Mouse (Mus musculus): Measurements from ENCODE around the gene Sbf2.
"Not testable (repeated sequence)": the region's sequence is repeated elsewhere in the genome, so short reads cannot be mapped to it uniquely, and the experiment has no call there.

The Sbf2 gene

DNA sequence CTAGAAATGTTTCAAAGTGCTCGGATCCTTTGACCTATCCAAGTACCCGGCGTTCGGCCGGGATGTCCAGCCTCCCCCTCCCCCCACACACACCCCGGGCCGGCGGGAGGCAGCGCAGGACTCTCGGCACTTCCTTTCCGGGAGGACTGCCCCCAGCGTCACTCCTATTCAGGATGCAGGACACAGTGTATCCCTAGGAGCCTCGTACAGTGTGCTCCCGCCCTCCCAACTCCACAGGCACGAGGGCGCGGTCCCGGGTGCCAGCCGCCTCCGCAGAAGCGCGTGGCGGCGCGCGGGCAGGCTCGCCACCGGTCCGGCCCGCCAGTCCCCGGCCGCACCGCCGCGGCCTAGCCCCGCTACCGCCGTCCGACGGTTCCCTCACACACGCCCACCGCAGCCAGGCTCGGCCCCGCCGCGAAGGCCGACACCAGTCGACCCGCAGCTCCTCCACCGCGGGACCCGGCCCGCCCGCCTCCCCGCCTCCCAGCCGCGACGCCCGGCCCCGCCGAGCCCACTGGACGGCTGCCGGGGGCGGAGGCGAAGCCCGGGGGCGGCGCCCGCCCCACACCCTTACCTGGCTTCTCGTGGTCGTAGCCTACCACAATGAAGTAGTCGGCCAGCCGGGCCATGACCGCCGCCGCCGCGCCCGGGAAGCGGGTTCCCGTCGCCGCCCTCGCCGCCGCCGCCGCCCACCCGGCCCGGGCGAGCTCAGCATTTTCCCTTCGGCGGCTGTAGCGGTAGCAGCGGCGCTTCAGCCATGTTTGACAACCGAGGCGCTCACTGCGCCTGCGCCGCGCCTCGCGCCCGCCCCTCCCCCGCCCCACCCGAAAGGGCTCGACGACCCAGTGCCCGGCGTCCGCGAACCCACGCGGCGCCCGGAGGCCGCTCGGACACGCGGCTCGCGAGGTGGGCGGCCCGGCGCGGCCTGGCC is at the start of gene Sbf2:
TSS of gene Sbf2 (minus strand) at position 790 of the 931 bp plus-strand sequence.
- DNase-seq = peak; percentile 85

- no peak for DNase-seq
Observed at GRCm38 (mm10) chr7:110658378-110658928, 43.7 kb upstream of the Sbf2 start.

- DNase-seq = no peak
Observed at GRCm38 (mm10) chr7:110655966-110656365, 41.2 kb upstream of the Sbf2 start.

DNA sequence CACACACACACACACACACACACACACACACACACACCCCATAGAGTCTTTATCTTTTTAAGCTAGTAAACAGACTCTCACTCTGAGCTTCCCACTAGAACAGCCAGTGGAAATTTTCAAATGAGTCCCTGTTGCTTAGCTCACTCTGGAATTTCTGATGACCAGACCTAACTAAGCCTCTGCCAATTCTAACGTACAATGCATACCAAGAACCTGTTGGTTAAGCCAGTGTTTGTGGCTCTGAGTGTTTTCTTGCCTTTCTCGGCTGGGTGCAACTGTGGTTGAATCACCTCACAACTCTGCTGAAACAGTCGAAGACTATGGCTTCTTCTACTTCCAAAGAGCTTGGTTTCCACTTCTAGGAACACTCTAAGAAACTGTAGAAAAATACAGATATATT is 40.5 kb upstream of the Sbf2 start:
- DNase-seq = no peak

- DNase-seq = no peak
Observed at GRCm38 (mm10) chr7:110651091-110651490, 36.4 kb upstream of the Sbf2 start.

- DNase-seq = no peak
Observed at GRCm38 (mm10) chr7:110650491-110650890, 35.8 kb upstream of the Sbf2 start.

DNA sequence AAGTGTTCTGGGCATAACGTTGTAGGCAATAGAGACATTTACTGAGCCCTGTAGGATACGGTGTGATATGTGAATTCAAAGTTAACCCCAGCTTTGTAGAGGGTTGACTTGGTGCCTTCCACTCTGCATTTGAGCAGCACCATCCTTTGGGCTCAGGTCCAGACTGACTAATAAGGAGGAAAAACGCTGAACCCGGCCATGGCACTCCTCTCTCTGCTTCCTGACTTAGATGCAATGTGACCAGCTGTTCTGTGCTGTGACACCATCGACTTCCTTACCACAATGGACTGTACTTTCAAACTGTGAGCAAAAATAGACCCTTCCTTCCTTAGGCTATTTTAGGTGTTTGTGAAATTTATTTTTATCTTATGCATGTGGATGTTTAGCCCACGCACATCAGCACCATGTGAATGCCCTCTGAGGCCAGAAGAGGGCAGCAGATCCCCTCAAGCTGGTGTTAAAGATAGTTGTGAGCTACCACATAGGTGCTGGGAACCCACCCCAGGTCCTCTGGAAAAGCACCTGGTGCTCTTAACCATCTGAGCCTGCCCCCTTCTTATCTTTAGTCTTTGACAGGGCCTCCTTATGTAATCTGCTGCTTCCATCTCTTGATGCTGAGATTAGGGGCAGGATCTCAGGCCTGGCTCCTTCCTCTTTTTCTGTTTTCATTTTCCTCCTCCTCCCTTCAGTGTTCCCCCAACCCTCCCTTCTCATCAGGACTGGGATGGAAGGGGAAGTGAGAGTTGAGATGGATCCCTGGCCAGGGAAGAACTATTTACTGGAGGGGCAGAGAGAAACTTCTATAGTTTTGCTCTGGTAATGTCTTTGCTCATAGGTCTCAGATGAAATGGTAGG is 34.6 kb upstream of the Sbf2 start:
- DNase-seq = no peak

- no peak for DNase-seq
Observed at GRCm38 (mm10) chr7:110648455-110649085, 33.8 kb upstream of the Sbf2 start.

DNA sequence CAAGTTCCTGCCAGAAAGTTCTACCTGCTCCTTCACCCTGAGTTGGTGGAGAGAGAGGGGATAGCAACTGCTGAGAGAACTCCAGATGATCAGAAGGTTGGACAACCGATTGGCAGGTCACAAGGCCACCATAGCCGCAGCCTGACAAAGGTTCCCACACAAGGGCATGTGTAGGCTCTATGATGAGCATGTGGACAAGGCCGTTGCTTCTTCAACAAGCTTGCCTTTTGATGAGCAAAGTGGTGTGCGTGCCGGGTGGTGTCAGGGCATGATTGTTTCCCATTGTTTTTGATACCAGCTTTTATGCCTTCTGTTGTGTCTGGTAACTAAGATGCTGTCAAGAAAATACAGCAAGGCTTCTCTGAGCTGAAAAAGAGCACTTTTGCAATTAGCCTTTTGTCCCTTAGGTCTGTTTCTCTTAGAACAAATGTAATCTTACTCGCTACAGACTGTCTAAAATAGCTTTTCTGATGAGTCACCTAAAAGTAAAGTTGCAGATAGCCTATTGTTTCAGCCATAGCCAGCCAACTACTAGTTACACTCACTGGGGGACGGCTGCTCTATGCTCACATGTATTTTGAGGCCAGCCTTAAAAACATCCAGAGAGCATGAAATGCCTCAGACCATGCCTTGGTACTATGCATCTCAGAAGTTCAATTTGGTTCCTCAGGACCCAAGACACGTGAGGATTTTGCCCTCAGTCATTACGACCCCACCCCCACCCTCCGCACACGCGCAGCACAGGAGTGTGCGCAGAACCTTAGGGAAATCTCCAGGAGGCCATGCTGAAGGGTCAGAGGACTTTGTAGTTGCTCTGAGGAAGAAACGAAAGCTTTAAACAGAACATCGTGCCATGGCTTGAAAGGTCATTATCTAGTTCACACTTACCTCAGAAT is 33.1 kb upstream of the Sbf2 start:
- no peak for DNase-seq

DNA sequence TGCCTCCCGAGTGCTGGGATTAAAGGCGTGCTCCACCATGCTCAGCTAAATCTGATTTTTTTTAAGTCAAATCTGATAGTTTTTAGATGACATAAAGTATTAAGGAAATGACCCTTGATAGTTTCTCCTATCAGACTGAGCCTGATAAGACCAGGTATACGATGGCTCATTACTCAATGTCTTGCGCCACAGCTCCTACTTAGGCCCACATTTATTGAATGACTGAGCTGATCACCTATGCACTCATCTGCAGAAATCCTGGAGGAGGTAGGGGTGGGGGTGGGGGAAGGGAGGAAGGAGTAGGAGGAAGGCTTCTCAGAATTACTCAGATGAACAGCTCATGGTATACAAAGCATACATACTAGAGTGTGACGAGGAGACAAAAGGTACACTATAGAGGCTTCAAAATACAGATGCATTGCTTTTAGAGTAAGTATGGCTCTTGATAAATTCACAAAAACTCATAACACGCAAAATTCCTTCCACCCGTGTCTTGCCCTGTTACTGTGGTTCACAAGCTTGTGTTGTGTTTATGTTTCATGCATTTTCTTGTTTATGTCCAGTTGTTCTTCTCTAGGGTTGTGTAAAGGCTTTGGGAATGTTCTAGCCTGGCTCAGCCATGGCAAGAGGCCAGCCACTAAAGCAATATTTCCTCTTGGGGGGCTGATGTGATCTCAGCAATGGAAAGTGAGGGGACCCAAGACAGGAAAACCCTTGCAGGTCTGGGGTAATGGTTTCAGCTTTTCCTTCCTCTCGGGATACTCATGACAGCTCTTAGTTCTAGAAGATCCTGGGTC is 32.1 kb upstream of the Sbf2 start:
- no peak for DNase-seq

DNA sequence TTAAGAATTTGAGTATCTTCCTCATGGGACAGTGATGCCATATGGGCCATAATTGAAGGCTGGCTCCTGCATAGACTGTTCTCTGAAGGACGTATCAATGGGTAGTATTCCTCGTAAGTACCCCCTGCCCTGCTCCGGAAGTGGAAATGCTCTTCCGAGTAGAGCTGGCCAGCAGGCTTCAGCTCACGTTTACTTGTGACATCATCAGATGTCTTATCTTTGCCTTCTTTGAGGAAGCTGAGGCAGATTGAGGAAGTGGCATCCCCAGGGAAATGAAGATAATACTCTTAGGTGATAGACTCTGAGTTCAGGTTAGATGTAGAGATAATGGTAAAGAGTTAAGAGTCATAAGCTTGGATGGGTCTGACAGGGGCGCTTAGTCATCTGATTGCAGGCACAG is 31.1 kb upstream of the Sbf2 start:
- DNase-seq = no peak

DNA sequence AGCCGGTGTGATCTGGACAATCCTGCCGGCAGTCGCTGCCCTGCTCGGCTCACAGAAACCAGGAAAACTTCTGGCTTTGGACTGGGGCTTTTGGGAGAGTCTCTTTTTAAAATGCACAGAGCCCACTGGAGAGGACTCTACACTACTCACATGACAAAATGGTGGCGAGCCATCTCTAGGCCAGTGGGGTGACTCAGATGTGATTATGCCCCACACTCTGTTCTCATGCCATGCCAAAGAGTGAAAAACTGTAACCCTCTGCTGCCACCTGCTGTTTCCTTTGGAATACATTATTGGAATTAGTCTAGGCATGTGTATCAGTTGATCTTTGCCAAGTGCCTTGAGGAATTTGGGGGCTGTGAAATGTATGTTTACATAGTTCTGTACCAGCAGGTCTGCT is 30.6 kb upstream of the Sbf2 start:
- peak; percentile 49 for DNase-seq

DNA sequence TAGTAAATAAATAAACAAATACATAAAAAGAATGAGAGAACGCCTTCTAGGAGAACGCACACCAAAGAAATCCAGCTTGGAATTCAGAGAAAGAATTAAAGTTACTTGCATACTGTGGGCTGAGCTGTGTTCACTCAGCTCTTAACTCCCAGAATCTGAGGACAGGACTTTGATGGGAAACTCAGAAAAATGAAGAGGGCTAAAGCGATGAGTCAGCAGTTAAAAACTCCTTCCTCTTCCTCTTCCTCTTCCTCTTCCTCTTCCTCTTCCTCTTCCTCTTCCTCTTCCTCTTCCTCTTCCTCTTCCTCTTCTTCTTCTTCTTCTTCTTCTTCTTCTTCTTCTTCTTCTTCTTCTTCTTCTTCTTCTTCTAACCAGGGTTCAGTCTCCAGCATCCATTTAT is 25.2 kb upstream of the Sbf2 start:
- DNase-seq = not testable (repeated sequence)

GRCm38 (mm10) chr7:110639291-110639915 is 24.7 kb upstream of the Sbf2 start:
- DNase-seq = no peak

DNA sequence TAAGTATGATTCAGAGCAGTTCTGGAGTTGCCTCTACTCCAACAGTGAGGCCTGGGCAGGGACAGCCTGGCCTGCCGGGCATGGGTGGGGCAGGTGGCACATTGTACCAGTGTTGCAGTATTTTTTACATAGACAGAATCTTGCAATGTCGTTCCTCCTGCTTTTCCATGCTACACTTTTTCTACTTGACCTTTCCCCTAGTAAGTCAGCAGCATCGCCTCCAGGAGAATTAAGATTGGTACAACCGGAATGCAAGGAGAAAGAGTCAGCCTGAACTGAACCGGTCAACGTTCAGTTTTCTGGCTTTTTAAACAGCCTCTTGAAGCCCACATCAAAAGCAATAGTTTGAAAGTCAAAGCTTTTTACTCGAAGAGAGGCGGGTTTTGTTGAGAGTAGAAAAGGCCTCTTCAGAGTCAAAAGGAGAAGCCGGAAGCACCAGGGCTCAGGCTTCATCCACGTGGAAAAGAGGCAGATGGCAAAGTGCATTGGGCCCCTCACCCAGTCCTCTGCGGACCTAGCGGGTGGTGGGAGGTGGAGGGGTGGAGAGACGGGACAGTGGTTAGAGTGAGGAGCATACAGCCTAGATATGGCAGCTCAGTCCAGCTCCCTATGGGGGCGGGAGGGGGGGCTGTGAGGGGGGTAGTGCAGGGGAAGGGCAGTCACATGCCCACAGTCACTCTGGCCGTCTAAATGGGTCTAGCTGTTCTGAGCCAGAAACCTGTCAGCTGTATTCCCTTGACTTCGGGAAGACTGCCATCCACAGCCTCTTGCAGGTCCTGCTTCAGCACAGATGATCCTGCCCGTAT is 23.8 kb upstream of the Sbf2 start:
- DNase-seq = no peak

DNA sequence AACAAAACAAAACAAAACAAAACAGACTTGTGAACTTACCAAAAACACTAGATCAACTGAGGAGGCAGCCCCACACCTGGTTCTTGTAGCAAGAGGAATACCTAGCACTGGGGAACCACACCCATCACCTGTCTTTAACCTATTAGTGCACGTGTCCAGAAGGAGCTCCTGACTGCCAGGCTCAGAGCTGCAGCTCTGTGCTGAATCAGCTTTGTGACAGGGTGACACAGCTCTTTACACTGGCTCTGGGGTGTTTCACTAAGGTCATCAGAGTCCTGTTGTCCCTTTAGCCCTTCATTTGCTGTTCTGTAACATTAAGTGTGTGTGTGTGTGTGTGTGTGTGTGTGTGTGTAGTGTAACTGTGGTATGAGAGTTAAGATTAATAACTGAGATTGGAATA is 21.8 kb upstream of the Sbf2 start:
- DNase-seq = no peak

- DNase-seq = no peak
Observed at GRCm38 (mm10) chr7:110635929-110636328, 21.2 kb upstream of the Sbf2 start.

- DNase-seq = no peak
Observed at GRCm38 (mm10) chr7:110631136-110631888, 16.6 kb upstream of the Sbf2 start.
